Mouse (Mus musculus) splenic B cell, adult 2 months (primary cell): ENCODE results near the gene Krtap5-2.
A peak's percentile ranks its signal among the peaks of the same experiment; 100 is the strongest.
"Not testable (repeated sequence)": the region's sequence is repeated elsewhere in the genome, so short reads cannot be mapped to it uniquely, and the experiment has no call there.

Experiments used
- DNase-seq: peaks from one replicate; pipeline ENCODE4 v3.0.0-alpha.2; 2011; ENCODE audit warnings: low read depth, low spot score
- H3K27me3 ChIP-seq: 2 replicates; pipeline ENCODE4 v1.6.1; 2012; ENCODE audit warnings: mild to moderate bottlenecking, low read length, moderate library complexity, mixed read lengths; ENCODE audit not compliant: control insufficient read depth, poor library complexity, insufficient read depth, severe bottlenecking
- H3K36me3 ChIP-seq: 2 replicates; pipeline ENCODE4 v1.6.1; 2012; ENCODE audit warnings: mild to moderate bottlenecking, low read length, moderate library complexity, mixed read lengths; ENCODE audit not compliant: control insufficient read depth, poor library complexity, insufficient read depth, severe bottlenecking

The Krtap5-2 gene

DNA sequence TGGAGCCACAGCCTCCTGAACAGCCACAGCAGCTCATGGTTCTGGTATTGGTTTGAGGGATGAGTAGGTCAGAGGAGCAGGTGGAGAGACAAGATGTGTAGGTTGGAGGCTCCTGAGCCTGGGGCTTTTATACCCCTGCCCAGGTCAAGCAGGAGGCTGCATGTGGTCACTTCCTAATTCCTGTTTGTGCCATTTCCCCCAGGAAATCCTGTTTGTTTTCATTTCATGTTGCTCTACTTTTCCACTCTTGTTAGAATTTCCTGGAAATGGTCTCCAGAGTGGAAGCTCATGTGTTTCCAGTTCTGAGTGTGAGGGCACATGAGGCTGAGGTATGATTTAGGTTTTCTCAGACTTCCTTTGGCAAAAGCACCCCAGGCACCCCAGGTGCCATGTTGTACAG lies at the start of gene Krtap5-2:
TSS of gene Krtap5-2 (minus strand) at position 101 of the 400 bp plus-strand sequence.
- DNase-seq, H3K36me3 ChIP-seq, H3K27me3 ChIP-seq: not testable (repeated sequence)

DNA sequence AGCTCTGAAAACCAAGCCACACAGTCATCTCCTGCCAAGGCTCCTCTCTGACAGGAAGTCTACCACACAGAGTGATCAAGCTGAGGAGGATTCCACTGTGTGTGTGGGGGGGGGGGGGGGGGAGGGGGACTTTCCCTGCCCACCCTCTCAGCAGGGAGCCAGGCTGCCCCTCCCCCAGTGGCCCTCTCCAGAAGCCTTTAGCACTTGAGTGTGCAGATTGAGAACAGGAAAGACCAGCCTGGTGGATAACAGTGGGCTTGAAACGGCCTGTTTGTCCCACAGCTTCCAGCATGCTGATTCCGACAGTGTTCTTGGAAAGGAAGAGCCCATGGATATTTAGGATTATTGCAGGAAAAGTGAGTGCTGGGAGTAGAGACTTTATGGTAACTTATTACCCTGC lies 48.7 kb upstream of the Krtap5-2 start:
- H3K36me3 ChIP-seq: no peaks in the 10 kb centered on the region
- no peaks in the 10 kb centered on the region for H3K27me3 ChIP-seq
- no peak for DNase-seq

DNA sequence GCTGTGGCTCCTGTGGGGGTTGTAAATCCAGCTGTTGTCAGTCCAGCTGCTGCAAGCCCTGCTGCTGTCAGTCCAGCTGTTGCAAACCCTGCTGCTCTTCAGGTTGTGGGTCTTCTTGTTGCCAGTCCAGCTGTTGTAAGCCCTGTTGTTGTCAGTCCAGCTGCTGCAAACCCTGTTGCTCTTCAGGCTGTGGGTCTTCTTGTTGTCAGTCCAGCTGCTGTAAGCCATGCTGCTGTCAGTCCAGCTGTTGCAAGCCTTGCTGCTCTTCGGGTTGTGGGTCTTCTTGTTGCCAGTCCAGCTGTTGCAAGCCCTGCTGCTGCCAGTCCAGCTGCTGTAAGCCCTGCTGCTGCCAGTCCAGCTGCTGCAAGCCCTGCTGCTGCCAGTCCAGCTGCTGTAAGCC lies 36.3 kb upstream of the Krtap5-2 start:
- H3K27me3 ChIP-seq, H3K36me3 ChIP-seq, DNase-seq: not testable (repeated sequence)

DNA sequence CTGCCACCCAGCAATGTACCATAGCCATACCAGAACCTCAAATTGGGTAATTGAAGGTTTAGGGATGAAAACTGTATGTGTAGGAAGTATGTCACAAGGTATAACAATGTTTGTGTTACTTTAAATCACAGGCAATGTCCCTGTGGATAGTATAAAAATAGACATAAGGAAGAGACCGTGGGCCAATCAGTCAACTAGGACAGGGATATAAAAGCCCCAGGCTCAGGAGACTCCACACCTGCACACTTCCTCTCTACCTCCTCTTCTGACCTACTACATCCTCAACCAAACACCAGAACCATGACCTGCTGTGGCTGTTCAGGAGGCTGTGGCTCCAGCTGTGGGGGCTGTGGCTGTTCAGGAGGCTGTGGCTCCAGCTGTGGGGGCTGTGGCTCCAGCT lies 35.8 kb upstream of the Krtap5-2 start, which contains the start of gene Gm7579:
TSS of gene Gm7579 (plus strand) at position 301 of the 400 bp plus-strand sequence.
- H3K36me3 ChIP-seq: no peaks in the 10 kb centered on the region
- DNase-seq: no peak
- H3K27me3 ChIP-seq: no peaks in the 10 kb centered on the region

DNA sequence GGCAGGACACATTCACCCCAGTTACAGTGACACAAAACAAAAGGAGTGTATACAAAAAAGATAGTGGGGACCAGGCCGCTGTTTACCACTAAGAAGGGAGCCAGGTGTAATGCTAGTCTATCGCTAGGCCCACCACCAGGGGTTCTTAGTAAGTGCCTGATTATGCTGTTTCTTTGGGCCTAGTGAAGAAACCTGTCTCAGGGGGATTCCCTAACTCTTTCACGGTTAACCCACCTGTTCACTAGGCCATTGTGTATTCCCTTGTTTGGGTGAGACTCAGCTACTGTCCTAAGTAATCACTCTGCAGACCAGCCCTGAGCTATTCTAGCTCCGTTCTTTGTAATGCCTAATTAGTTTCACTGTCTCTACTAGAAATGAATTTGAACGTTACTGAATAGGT lies 31.1 kb upstream of the Krtap5-2 start:
- H3K27me3 ChIP-seq, DNase-seq, H3K36me3 ChIP-seq: not testable (repeated sequence)

DNA sequence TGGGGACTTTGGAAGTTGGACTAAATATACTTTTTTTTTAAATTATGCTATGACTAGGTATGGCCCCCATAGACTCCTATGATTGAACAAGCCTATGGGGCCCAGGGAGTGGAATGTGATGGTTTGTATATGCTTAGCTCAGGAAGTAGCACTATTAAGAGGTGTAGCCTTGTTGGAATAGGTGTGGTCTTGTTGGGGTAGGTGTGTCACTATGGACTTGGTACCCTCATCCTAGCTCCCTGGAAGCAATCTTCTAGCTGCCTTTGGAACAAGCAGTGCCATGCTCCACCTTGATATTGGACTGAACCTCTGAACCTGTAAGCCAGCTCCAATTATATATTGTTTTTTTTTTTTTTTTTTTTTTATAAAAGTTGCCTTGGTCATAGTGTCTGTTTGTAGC lies 29.7 kb upstream of the Krtap5-2 start:
- H3K27me3 ChIP-seq: no peaks in the 10 kb centered on the region
- no peak for DNase-seq
- H3K36me3 ChIP-seq: no peaks in the 10 kb centered on the region

DNA sequence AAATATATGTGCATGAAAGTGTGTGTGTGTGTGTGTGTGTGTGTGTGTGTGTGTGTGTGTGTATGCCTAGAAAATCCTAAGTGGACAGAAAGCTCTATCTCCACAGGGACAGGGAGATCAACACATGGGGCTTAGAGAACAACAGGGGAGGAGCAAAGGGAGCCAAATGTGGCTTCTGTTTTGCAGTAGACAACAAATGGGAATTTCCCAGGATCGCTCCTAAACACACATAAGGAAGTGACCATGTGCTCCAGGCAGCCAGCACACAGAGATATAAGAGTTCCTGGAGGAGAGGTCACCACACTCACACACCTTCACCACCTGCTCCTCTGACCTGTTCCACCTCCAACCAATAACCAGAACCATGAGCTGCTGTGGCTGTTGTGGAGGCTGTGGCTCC lies 25.3 kb upstream of the Krtap5-2 start, which contains the start of gene Krtap5-3:
TSS of gene Krtap5-3 (plus strand) at position 301 of the 400 bp plus-strand sequence.
- Histone ChIP-seq H3K36me3 (no peaks in the 10 kb centered on the region), H3K27me3 (no peaks in the 10 kb centered on the region)
- DNase-seq: no peak

DNA sequence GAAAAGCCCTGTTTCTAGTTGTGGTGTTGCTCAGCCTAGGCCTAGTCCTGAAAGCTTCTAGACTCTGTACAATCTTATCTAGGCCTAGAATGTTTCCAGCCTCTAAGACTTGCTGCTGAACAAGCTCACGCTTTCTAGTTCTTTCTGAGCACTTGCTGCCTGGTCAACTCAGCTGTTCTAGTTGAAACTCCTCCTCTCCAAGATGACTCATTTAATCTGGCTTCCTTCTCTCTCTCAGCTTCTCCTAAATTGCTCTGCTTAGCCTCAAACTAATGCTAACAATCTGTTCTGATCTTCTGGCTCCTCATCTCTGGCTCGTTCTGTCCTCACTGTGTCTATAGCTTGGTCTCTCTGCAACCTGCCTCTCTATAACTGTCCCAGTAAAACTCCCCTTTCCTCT lies 22.9 kb upstream of the Krtap5-2 start:
- DNase-seq: no peak
- Histone ChIP-seq H3K36me3 (no peaks in the 10 kb centered on the region), H3K27me3 (no peaks in the 10 kb centered on the region)

DNA sequence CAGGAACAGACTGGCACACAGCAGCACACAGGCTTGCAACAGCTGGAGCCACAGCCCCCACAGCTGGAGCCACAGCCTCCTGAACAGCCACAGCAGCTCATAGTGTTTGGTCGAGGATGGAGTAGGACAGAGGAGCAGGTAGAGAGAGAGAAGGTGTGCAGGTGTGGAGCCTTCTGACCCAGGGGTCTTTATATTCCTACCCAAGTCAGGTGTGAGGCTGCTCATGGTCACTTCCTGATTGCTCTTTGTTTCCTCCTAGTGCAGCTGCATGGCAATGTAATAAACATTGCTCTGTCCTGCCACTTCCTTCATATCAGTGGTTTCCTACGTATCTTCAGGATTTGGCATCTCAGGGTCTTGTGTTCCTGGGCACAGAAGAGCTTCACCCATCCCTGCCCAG lies 14.5 kb upstream of the Krtap5-2 start, which contains the start of gene Gm10153:
TSS of gene Gm10153 (minus strand) at position 101 of the 400 bp plus-strand sequence.
- DNase-seq: no peak
- Histone ChIP-seq H3K27me3 (no peaks in the 10 kb centered on the region), H3K36me3 (no peaks in the 10 kb centered on the region)

DNA sequence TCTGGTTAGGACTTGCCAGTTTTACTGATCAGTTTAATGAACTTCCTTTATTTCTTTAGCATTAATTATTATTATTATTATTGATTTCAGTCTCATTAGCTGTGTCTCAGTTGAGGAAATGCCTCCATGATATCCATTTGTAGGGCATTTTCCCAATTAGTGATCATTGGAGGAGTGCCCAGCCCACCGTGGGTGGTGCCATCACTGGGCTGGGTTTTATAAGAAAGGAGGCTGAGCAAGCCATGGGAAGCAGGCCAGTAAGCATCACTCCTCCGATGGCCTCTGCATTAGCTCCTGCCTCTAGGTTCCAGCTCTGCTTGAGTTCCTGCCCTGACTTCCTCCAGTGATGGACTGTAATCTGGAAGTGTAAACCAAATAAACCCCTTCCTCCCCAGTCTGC lies 12.4 kb upstream of the Krtap5-2 start:
- Histone ChIP-seq H3K27me3 (no peaks in the 10 kb centered on the region), H3K36me3 (no peaks in the 10 kb centered on the region)
- no peak for DNase-seq

DNA sequence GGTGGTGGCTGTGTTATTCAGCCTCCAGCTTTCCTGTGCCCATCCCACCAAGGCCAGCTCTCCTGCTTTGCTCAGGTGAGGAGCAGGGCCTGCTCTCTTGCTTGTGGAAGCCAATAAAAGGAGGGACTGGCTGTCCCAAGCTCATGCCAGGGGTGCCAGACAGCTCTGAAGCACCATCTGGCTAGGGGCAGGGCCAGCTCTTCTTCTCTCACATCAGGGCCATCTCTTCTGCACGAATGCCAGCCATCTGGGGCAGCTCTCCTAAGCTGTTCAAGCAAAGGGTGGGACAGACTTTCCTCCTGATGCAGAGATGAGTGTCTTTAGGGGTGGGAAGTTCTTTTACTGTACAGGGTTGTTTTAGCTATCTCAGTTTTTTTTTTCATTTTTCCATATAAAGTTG lies 5.2 kb upstream of the Krtap5-2 start:
- no peak for DNase-seq
- H3K36me3 ChIP-seq: no peaks in the 10 kb centered on the region
- no peaks in the 10 kb centered on the region for H3K27me3 ChIP-seq

DNA sequence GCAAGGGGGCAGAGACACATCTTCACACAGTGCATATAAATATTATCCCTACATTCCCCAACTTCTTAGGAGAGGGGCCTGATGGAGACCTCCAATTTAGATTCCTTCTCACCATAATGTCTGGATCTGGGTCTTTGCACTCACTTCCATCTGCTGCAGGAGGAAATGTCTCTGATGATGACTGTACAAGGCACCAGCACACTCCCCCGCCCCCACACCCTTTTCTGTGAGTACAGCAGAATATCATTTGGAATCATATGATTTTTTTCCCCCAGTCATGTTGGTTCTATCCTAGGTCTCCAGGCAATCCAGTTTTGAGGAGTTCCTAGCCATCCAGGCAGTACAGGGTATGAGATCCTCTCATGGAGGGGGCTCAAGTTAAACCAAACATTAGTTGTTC lies 2.9 kb upstream of the Krtap5-2 start:
- no peaks in the 10 kb centered on the region for H3K36me3 ChIP-seq
- no peak for DNase-seq
- no peaks in the 10 kb centered on the region for H3K27me3 ChIP-seq

DNA sequence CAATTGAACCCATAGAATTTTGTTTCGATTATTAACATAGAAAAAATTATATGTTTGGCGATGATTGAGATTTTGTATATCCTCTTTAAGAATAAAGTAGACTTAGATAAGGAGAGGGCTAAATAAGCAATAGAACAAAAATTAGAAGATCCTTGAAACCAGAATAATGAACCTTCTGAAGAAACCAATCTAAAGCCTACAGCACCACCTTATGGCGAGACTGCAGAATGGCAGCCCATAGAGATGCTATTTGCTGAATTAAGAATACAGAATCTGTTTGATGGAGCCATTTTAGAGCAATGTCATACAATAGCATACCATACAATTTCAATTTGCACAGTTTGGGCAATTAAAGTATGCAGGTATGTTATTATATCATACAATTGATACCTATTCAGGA lies 6.0 kb downstream of the Krtap5-2 start:
- H3K27me3 ChIP-seq: no peaks in the 10 kb centered on the region
- H3K36me3 ChIP-seq: no peaks in the 10 kb centered on the region
- peak; percentile 18 for DNase-seq

DNA sequence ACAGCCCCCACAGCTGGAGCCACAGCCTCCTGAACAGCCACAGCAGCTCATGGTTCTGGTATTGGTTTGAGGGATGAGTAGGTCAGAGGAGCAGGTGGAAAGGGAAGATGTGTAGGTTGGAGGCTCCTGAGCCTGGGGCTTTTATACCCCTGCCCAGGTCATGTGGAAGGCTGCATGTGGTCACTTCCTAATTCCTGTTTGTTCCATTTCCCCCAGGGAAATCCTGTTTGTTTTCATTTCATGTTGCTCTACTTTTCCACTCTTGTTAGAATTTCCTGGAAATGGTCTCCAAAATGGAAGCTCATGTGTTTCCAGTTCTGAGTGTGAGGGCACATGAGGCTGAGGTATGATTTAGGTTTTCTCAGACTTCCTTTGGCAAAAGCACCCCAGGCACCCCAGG lies 10.2 kb downstream of the Krtap5-2 start, which contains the start of gene Gm4553:
TSS of gene Gm4553 (minus strand) at position 101 of the 400 bp plus-strand sequence.
- H3K36me3 ChIP-seq, DNase-seq, H3K27me3 ChIP-seq: not testable (repeated sequence)

DNA sequence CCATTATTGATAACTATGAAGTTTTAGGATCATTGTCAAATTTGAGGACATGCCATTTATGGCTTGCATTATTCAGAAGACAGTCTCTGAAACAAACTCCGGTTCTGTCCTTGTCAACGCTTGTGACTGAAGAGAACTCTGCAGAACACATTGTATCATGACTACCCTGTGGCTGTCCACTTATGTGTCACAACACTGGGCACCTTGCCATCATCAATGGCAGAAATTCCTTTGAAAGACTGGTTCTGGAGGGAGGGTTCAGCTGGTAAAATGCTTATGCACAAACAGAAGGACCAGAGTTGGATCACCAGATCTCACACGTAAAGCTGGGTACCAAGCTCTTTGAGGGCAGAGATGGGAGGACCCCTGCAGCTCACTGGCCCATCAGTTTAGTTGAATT lies 16.4 kb downstream of the Krtap5-2 start:
- DNase-seq: no peak
- Histone ChIP-seq H3K27me3 (no peaks in the 10 kb centered on the region), H3K36me3 (no peaks in the 10 kb centered on the region)

DNA sequence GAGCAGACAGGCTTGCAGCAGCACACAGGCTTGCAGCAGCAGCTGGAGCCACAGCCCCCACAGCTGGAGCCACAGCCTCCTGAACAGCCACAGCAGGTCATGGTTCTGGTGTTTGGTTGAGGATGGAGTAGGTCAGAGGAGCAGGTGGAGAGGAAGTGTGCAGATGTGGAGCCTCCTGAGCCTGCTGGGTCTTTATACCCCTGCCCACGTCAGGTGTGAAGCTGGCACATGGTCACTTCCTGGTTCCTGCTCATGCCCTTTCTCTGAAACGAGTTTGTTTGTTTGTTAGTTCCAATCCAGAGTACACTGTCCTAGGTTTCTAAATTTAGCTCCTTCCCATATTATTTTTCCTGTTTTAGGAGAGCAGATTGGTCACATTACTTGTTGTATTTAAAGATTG lies 18.8 kb downstream of the Krtap5-2 start, which contains the start of gene Gm29735:
TSS of gene Gm29735 (minus strand) at position 101 of the 400 bp plus-strand sequence.
- not testable (repeated sequence) for H3K36me3 ChIP-seq, DNase-seq, H3K27me3 ChIP-seq
